Mouse (Mus musculus) heart, postnatal 10 days (tissue): ENCODE results near the gene Atp5l. TPM values are rescaled to one million over a fixed set of nuclear protein-coding genes. Genes with fewer than 3 reads are reported as not detected.

Source experiments
- DNase-seq, 2 experiments: peaks; one replicate each; pipeline ENCODE4 v3.0.0; 2021
- intact Hi-C: fragments of 180-260 bp; cut with DNase I; formaldehyde crosslinking; loops from one replicate; pipeline ENCODE4 v1.15.1; 2025
- total RNA-seq, 2 experiments: library from RNA; stranded (reverse); gene quantifications; 2 replicates each; pipeline ENCODE4 v1.2.3; 2021

Gene Atp5l
- total RNA-seq, 2 experiments from 2014 or later, result 1,370 to 1,379 TPM

DNA sequence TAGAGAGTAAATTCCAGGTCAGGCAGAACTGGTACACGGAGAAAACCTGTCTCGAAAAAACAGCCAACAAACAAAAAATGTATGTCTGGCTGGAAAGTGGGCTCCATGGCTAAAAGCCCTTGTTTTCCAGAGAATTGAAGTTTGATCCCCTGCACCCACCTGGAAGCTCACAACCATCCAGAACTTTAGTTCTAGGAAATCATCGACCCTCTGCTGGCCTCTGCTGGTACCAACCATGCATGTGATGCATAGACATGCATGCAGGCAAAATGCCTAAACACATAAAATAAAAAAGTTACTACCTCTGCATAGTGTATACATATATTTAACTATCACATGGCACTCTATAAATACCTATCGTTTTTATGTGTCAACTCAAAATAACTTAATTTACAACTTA is 20.1 kb downstream of the Atp5l start:
- intact Hi-C loops, result no loop called here
- DNase-seq, result no peak

DNA sequence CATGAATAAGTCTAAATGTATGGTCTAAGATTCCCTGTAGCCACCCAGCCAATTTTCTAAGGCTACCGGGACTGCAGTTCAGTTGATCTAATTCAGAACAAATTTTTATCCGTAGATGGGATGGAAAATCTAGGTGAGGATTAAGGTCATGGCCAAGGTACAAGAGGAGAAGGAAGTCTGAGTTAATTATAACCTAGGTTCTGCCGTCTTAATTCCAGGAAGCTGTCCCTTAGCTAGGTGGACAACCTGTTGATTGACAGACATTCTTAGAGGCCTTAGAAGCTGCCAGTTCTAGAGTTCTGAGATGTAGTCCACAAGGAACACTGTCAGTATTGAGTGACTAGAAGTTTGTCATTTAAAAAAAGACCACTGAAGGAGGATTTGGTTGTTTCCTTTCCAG is 20.8 kb downstream of the Atp5l start:
- intact Hi-C loops, result no loop called here
- DNase-seq, result no peak

DNA sequence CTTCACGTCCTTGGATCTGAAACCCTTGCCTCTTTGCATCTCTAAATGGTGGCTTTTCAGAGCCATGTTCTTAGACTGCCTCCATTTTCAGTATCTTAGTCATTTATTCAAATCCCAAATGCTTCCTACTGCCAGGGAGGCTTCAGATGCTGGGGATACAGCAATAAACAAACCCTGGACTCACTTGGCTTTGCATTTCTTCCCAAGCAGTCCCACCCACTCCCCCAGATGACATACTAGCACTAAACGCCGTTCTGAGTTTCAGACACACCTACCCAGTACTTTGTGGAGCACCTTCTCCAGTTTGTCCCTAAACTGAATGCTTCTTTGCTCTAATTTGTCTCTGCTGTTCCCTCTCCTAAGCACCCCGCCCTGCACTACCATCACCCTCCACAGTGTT is 23.5 kb downstream of the Atp5l start:
- DNase-seq, result no peak
- intact Hi-C loops, result no loop called here

DNA sequence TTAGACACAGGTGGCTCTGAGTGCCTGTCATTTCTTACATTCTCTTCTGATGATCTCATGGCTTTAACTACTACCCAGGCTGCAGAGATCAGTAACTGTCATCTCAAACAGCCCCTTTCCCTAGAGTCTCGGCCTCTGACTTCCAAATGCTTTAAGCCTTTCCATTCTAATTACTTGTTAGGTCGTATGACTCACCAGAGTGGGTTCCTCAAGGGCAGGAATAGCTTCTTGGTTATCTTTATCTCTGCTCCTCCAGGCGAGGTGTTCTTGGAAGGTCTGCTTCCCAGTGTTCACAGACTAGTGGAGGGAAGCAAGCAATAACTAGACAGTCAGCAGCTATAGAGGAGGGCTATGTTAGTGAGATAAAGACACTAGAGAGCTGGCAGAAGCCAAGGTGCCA is 27.9 kb downstream of the Atp5l start:
- intact Hi-C loops, result no loop called here
- DNase-seq, result no peak

DNA sequence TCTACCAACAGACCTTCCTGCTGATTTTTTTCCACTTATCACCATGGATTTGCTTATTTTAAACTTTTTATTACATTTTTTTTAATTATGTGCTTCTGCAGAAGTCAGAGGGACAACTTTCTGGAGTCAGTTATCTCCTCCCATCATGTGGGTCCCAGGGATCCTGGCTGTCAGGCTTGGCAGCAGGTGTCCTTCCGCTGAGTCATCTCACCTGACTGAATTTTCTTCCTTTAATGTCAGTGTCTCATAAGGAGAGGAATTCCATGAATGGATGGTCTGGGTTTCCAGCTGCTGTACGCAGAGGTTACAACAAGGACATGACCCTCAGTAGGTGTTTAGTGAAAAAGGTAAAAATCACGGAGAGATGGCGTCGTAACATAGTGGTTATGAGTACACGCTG is 29.3 kb downstream of the Atp5l start:
- intact Hi-C loops, result no loop called here
- DNase-seq, result no peak

DNA sequence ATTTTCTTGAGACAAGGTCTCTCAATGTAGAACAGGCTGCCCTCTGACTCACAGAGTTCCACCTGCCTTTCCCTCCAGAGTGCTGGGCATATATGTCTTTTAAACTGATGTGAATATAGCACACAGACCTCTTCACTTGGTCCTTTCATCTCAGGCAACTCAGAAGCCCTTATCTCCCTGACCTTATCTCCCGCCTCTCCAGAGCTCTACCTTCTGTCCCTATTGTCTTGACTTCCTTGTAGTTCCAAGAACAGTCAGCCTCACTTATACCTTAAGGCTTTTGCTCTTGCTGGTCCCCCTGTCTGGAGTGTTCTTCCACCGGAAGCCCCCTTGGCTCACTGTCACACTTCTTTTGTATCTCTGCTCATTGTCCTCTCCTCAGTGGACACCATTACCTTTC is 30.4 kb downstream of the Atp5l start:
- no peak for DNase-seq
- intact Hi-C loops, result no loop called here

DNA sequence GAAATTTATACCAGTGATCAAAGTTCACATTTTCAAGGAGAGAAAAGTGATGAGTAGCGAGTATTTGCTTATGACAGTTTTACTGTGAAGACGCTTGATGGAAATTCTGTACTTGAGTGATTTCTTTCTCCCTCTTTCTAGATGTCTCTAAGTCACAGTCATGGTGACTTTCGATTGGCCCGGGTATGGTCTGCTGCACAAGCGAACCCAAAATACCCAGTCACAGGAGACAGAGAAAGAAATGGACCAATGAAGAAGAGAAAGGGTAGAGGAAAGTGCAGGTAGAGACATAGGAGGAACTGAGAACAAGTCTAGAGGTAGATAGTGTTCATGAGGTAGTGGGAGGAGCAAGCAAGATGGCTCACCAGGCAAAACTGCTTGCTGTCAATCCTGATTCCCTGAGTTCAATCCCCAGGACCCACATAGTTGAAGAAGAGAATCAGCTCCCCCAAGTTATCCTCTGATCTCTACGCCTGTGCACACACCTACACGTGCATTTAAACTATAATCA is 32.4 kb downstream of the Atp5l start:
- intact Hi-C loops, result no loop called here
- no peak for DNase-seq

DNA sequence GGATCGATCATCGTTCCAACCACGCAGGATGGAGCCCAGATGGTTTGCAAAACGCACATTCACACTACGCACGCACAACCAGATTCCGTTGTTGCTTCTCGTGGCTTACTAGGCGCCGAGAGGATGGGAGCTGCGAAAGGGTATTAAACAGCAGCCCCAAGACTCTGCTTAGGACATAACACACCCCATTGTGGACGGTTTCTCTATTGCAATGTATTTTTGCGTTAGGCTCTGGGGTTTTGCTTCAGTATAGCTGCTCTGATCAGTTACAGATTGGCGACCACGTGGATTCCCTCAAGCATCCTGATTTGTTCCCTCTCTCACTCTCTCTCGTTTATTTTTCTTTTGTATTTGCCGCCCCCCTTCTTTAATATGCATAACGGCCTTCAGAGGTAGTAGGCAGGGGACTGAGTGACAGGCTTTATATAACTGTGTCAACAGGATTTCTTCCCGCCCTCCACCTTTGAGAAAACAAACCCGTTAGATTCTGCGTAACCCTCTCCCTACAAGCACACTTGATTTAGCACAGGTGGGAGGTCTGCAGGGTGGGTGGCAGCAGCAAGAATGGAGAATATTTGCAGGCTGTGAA is 37.5 kb downstream of the Atp5l start:
- DNase-seq, result peak in 1 of 2 experiments; percentile 20
- intact Hi-C loops, result loop anchor here (5.0 kb wide), 1 partner anchor 111 kb away; no protein-coding TSS in a partner anchor

DNA sequence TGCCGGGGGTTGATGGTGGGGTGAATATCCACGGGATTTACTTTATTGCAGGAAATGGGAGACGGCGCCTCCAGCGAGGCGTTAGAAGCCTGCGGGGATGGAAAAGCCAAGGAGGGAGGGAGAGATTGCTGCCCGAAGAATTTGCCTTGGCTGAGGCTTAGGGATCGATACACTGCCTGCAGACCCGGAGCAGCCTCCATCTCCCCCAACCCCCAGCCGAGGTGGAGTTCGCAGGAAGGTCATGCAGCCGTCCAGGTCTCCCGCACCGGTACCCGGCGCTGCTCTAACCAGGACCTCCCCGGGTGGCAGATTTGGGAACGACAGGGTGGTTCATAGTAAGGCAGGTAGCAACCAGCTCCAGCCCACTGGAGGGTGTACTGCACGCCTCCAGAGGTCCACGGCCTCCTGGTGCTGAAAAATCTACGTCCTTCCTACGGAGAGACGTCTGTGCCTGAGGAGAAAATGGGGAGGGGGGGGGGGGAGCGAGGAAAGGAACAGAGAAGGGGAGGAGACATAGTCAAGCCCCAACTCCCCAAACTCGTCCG is 38.0 kb downstream of the Atp5l start:
- peak; percentile 46 to 65 for DNase-seq
- intact Hi-C loops, result loop anchor here (5.0 kb wide), 1 partner anchor 110 kb away; no protein-coding TSS in a partner anchor

DNA sequence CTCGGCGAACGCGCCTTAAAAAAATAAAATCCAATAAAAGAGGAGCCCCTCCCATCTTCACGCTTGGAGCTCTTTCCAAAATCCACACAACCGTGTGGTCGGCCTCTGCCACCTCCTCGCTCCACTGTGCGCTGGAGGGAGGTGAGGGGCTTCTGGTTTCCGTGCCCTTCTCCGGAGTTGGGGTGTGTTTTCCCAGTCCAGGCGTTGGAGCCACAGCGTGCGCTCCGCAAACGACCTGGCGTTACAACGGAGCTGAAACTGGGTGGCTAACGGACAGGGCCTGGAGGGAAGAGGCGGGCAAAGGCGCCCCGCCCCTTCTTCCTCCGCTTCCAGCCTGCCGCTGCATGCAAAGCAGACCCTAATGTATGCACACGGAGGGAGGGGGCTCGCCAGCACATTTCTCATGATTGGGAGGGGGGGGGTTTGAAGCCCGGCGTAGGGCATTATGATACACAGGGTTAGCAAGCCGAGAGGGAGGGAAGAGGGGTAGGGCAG is 38.6 kb downstream of the Atp5l start:
- peak; percentile 75 to 80 for DNase-seq
- intact Hi-C loops, result loop anchor here (2.0 to 5.0 kb wide), 3 partner anchors 39 to 110 kb away; partner anchors contain the start of gene Atp5l

DNA sequence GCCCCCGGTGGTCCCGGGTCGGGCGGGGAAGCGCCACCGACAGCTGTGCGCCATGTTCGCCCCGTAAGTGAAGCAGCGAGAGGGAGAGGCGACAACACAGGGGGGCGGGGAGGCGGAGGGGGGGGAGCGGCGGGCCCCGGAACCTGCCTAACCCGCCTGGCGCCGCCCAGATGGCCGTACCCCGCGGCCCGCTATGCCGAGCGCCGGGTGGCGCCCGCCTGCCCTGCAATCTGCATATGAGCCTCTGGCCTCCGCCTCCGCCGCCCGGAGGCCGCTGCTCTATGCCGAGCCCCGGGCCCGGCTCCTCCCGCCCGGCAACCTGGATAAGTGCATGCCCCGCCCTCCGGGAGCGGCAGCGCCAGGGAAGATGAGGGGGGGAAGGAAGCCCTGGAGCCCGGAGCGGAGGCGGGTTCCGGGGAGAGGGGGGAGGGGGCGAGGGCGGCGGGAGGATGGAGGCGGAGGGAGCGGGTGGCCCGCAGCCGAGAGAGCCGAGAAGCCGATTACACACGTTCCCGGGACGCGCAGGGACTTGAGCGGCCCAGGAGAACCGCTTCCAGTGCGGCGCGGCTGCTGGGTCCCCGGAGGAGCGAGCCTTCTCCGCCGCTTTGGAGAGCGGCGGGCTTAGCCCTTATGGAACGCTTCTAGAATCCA is 39.2 kb downstream of the Atp5l start, which contains the start of gene Kmt2a:
Gene Kmt2a (minus strand): TSS at position 76 of the 651 bp plus-strand sequence.
- intact Hi-C loops, result loop anchor here (2.0 to 5.0 kb wide), 3 partner anchors 39 to 109 kb away; partner anchors contain the start of gene Atp5l
- DNase-seq, result peak; percentile 98 to 99

DNA sequence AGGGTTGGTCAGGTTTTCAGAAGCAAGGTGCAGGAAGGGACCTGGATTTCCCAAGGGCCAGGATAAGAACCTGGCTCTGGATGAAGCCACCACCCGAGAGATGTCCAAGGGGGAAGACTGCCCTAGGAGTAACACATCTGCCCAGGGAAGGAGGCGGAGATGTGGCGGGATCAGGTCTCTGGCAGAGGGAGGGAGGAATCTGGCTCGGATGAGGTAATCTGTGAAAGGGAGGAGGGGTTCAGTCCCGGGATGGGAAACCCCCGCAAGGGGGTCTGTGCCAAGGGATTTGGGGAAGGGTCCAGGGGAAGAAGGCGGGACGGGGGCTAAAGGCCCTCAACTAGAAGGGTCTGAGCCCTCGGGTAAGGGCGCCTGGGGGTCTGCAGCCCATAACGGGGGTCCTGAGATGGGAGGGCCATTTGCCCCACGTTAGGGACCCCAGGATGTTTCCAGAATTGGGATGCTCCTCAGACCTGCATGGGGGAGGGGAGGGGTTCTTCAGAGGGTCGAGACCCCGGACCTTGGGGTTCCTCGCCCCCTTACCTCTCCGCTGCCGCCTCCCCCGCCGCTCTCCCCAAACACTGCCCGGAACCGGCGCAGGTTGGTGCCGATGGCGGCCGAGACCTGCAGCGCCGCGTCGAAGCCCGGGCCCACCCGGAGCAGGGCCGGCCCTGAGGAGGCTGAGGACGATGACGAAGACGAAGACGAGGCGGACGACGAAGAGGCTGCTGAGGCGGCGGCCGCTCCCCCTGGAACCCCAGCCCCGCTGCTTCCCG is 40.0 kb downstream of the Atp5l start:
- intact Hi-C loops, result loop anchor here (2.0 to 5.0 kb wide), 3 partner anchors 40 to 108 kb away; partner anchors contain the start of gene Atp5l
- DNase-seq, result peak in 1 of 2 experiments; percentile 28

DNA sequence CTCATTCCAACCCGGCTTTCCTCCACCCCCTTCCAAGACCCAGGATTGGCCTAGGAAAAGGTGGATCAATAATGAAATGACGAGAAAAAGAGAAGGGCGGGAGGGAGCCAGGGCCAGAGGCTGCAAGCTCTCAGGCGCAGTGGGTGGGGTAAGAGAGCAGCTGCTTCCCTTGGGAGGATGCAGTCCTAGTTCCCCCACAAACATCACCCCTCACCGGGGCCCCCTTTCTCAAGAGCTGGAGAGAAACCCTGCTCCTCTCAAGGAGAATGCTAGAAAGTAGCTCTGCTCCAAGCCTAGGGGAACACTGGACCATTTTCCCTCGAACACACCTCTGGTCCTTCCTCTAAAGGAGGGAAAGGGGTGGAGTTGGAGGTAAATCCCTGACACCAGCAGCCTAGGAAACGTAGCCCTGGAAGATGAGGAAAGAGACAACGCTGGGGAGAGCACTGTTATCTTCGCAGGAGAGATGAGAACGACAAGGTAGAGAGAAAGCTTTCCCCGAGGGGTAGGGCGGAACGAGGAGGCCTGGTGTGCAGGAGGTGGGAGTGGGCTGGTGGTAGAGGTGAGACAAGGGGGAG is 40.8 kb downstream of the Atp5l start:
- intact Hi-C loops, result loop anchor here (2.0 to 5.0 kb wide), 3 partner anchors 41 to 107 kb away; partner anchors contain the start of gene Atp5l
- DNase-seq, result peak; percentile 22 to 23

DNA sequence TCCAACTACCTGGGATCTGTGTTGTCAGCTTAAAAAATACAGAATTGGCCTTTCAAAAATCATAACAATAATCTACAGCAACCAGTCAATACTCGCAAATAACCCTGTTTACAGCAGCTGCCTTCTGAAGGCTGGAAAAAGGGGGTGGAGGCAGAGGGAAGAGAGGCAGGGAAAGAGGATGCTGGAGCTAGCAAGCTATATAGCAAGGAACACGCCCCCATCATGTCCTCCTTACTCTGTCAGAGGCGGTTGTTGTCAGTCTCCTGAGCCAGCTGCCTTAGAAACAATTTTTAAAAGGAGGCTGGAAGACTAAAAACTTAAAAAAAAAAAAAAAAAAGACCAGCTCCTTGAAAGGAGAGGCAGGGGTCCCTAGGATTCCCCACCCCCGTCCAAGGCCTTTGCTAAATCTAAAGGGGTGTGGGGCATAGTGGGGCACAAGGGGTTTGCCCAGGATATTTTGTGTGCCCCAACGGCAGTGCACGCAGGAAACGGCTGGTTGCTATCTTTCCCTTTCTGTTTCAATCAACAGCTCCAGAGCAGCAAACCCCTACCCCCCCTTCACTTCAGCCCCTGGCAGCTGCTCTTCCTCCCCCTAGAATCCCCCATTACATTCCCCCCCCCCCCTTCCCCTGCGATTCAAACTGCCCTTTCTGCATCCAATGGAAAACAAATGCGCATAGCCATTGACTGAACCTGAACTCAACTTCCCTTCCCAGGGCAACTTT is 41.6 kb downstream of the Atp5l start:
- intact Hi-C loops, result no loop called here
- no peak for DNase-seq

DNA sequence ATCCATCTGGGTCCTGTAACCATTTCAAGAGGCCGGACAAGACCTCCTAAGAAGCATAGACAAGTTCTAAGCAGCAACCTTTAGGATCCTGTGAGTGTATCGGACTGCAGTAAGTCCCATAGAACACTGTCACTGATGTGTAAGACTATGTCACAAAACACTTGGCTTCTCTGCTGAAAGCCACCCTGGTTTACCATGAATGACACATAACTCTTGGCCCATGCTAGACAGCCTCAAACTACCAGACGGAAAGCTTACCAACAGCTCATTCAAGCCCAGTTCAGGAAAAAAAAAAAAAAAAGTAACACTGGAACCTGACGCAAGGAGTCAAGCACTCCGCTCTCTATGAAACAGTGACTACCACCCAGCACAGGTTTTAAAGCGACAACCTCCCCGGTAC is 42.9 kb downstream of the Atp5l start:
- DNase-seq, result no peak
- intact Hi-C loops, result no loop called here

DNA sequence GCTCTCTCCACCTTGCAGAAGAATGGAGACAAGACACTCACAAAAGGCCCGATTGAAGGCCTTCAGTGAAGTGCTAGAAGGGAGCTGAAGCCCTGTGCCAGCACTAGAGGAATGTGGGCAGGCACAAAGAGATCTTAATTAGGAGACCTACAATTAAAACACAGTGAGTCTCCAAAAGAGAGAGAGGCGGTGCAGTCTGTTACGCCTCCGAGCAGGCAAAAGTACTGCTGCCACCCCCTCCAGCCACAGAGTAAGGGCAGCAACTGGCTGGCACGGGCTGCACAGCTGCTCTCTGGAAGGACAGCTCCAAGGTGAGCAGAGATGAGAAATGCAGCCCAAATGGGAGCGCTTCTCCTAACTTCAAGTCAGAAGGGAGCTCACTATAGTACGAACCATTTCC is 45.1 kb downstream of the Atp5l start:
- peak; percentile 41 to 58 for DNase-seq
- intact Hi-C loops, result no loop called here

DNA sequence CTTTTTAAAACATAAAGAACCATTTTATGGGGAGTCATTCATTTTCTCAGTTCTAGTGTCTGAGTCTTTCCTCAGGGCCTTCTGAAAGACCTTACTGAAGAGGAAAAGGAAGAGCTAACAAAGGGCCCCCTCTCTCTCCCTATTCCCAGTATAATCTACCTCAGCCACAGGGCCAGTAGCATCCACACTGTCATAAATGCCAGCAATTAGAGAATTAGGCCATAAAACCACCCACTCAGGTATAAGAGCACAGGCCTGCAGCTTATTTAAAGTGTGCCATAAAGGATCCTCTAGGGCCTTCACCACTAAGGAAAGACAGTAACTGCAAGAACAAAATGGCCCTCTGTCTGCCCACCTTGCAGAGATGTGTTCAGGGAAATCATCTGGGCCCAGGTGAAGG is 46.3 kb downstream of the Atp5l start:
- DNase-seq, result no peak
- intact Hi-C loops, result no loop called here

DNA sequence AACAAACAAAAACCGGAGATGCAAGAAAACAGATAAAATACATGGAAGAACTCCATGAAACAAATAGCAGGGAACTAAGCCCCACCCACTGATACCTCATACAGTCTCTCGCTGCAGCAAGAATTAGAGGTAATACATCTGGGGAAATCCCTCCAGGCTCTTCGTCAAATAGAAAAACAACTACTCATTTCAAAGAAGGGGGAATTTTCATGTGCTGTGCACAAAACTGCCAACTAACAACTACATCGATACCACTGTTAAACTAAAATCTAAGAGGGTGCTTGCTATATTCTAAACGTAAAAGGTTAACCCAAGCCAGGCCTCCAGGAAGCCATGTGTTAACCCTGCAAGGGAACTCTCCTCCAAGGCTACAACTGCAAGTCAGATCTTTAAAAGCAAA is 46.9 kb downstream of the Atp5l start:
- no peak for DNase-seq
- intact Hi-C loops, result no loop called here

DNA sequence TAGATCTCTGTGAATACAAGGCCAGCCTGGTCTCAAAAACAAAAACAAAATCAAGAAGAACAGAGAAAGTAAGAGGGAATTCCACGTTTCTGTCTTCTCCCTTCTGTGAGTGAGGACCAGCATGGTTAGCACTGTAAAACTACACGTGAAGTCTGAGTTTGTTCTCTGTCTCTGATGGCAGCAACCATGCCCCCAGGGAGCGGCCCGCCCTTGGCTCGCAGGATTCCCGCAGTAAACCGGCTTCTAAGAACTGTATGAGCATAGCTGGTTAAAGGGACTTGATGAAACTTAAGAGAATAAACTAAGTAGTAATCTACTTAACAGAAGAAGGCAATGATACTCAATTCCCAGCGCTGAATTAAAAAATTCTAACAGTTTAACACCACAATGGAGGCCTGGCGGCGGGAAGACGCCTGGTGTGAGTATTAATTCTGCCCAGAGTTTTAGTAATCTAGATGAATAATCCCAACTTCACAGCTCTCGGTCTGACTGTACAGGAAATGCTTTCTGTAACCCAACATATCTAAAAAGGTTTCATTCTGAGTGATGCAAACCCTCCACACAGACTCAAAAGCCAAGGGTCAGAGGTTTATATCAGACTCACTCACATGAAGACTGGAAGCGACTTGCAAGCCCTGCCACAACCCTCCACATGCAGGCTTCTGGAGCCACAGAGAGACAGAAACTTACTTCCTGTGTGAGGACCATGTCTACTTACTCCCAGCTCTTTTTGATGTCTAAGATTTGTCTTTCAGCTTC is 52.0 kb downstream of the Atp5l start:
- peak in 1 of 2 experiments; percentile 21 for DNase-seq
- intact Hi-C loops, result no loop called here
